Mouse (Mus musculus) neural tube, embryonic 10.5 days (tissue): ENCODE data around the gene Snx29.
A peak's percentile ranks its signal among the peaks of the same experiment; 100 is the strongest.
"Not testable (repeated sequence)": the region's sequence is repeated elsewhere in the genome, so short reads cannot be mapped to it uniquely, and the experiment has no call there.

Source experiments
- DNase-seq: peaks from one replicate; pipeline ENCODE4 v3.0.0-alpha.2; 2017; ENCODE audit warnings: low spot score; ENCODE audit errors: extremely low spot score

Gene Snx29

DNA sequence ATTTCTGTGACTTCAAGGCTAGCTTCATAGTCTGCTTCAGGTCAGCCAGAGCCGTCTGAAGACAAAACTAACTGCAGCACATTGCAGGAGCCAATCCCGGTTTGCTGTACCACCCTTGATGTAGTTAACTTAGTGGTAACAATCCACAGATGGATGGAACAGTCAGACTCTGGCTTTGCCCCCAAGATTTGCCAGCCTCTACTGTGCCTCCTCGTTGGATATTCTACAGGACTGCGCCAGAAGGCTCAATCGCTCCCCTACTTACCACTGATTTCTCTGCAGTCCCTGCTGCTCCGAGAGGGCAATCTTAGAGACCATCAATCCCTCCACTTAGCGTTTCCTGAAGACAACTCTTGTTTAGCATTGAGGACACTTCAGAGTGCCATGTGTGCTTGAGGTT is 208.7 kb downstream of the Snx29 start:
- DNase-seq, result no peak

DNA sequence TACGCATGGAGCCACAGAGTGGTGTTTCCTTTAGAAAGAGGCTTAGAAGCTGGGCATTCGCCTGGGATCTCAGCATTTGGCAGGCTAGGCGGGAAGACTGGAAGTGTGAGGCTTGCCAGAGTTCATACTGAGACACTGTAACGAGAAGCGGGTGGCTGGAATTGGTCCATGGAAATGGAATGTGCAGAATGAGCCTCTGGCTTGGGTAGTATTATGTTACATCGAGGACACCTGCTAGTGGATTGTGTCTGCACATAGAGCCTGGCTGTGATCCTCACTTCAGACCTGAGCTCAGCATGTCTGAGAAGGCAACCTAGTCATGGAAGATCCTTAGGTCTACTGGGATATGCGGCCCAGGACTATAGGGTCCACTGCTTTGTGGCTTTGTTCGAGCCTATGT is 209.9 kb downstream of the Snx29 start:
- DNase-seq, result no peak

DNA sequence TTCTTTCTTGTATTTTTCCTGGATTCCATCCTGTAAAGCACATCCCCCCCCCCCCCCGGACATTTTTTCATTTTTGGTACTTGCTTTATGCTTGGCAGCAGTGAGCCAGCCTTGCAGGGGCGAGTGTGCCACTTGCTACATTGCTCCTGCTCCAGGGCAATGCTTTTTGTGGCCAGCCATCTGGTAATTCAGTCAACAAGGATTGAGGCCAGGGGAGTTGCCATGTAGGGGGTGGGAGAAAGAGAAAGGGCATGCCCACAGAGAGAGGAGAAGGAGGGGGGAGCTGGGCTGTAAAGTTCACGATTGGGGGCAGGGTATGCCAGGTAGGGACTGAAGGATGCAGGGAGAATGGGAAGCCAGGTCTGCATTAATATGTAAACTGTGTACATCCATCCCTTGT is 210.7 kb downstream of the Snx29 start:
- no peak for DNase-seq

DNA sequence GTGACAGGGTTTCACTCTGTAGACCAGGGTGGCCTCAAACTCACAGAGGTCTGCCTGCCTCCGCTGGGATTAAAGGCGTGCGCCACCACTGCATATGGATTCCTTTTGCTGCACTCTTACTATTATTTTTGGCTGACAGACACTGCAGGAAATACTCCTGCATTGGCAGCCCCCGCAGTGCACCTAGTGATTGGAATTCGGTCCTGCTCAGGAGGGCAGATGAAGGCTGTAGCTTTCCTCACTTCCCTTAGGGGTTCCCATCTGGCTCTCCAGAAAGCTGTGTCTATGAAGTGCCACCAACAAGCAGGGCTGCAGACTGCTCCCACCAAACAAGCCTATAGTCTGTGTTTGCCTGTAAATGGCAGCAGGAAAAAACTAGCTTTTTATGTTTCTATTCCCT is 215.0 kb downstream of the Snx29 start:
- no peak for DNase-seq

DNA sequence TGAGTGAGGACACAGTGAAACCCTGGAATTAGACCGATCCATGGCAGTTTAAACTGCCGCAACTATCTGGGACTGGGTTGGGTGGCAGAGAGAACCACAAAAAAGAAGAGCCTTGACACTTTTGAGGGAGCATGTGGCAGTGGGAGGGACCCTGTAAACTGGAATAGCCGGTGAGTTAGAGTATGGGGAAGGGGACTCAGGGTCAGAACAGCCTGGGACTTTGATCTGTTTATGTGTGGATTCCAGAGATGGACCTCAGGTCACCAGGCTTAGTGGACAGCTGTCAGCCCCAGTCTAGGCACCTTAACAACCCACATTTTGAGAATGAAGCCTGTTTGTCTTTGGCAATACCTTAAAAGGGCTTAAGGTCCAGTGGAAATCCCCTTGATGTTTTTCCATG is 215.5 kb downstream of the Snx29 start:
- no peak for DNase-seq

DNA sequence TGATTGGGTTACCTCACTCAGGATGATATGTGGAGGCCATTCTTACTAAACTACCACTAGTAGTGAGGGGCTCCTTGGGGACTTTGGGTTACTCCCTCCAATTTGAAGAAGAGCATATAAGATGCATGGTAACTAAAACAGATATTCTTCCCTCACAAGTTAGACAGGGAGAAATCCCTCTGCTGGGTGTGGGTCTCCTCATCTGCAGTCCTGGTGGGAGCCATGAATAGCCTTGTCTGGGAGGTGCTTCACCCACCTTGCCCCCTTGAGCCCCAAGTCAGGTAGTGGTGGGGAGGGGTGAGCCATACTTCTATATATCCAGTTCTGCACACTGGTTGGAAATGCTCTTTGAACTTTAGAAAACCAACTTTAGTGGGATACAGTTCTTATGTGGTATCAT is 218.3 kb downstream of the Snx29 start:
- no peak for DNase-seq

DNA sequence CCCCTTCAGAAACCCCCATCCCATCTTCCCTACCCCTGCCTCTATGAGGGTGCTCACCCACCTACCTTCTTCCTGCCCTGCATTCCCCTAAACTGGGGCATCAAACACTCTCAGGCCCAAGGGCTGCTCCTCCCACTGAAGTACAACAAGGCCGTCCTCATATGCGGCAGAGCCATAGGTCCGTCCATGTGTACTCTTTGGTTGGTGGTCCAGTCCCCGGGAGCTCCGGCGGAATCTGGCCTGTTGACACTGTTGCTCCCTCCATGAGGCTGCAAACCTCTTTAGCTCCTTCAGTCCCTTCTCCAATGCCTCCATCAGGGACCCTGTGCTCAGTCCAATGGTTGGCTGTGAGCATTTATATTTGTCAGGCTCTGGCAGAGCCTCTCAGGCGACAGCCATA is 219.1 kb downstream of the Snx29 start:
- no peak for DNase-seq

DNA sequence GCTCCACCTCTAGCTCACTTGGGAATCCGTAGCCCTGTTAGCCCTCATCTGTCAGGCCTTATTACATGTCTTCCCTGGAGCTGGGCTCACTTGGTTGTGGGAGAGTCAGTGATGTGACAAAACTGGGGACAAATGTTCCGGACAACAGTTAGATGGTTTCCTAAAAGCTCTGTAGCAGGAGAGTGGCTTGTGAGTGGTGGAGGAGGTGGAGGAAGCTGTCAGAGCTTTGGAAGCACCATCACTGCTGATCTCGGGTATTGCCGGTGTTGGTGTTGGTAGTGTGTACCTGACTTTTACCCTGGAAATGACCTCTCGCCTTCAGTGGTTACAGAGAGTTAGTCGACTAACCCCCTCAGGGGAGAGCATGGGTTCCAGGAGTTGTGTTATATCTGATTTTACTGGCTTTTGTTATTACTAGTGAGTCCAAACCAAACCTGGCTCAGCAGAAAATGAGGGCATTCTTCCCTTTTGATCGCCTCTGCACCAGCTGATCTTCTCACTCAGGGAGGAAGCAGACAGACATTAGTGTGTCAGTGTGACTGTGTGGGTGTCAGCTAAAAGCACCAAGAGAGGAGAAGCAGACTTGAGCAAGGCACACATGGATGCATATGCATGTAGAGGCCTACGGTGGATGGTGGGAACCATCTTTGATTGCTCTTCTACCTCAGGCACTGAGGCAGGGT is 227.5 kb downstream of the Snx29 start:
- DNase-seq, result no peak

DNA sequence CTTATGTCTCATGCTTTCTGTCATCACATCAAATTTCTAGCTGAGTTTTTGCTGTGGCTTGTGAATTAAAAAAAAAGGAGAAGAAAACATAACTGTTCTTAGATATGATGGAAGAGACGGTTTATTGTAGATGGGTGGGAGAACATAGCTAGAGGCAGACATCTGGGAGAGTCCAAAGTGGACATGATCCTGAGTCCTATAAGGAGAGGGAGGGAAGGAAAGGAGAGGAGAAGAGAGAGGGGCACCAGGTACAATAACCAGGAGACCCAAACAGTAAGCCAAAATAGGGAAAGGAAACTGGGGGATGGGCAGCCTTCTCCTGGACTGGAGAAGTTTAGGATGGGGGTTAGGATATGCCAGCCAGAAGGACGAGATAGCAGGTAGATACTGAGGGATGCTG is 239.0 kb downstream of the Snx29 start:
- DNase-seq, result no peak

DNA sequence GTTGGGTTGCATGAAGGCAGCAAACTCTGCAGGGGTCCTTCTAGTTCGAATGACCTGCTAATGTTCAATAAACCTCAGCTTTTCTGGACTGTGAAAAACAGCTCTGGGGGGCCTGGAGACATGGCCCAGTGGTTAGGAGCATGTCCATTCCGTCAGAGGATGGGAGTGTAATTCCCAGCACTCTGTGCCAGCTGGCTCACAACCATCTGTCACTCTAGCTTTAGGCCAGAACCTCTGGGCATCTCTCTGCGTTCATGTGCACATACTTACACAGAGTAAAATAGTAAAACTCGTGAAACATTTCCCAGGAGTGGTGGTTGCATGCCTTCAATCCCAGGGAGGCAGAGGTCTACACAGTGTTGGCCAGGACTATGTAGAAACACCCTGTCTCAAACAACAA is 241.1 kb downstream of the Snx29 start:
- DNase-seq, result no peak

DNA sequence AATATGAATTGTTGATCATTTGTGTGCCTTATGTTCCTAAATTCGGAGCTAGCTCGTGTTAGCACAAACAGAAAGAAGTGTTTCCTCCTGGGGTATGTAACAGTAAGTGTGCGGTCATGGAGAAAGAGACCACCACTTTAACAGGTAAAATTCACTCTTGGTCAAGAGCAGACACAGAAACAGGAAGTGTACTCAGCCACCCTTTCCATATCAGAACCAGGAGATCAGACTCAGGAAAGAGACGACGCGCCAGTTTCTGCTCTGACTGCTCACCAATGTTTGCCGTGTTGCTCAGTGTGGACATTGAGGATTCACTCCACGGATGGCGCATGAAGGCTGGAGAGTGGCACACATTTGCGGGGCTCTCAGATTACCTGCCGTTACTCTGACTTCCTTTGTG is 242.4 kb downstream of the Snx29 start:
- no peak for DNase-seq

DNA sequence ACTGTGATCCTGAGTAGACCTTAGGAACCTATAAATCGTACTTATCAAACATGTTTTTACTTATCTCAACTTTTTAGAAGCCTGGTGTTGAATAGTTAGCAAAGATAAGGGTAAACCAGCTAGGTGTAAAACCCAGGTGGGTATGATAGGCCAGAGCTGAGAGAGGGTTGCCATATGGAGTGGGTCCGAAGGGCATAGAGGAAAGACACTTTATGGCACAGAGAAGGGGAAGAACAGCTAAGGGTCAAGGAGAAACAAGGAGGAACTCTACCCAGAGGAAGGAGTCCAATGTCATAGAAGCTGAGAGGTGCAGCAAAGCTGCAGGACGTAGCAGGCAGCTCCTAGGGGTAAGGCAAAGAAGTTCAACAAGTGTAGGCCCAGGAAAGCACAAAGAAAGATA is 244.9 kb downstream of the Snx29 start:
- no peak for DNase-seq

DNA sequence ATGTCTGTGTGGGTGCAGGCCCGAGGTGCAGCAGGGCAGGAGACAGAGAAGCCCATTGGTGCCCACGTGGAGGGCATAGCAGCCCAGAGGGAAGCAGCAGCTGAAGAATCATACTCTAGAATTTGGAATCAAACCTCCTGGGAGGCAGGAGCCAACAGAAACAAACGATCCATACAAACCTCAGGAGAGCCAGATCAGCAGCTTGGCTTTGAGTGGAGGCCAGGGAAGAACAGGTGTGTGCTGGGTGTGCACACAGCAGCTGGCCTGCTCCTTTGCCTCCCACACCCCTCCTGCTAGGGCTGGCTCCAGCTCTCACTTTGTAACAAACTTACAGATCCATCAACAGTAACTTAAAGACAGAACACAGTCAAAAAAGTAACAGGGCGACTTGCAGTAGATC is 245.4 kb downstream of the Snx29 start:
- DNase-seq, result no peak

DNA sequence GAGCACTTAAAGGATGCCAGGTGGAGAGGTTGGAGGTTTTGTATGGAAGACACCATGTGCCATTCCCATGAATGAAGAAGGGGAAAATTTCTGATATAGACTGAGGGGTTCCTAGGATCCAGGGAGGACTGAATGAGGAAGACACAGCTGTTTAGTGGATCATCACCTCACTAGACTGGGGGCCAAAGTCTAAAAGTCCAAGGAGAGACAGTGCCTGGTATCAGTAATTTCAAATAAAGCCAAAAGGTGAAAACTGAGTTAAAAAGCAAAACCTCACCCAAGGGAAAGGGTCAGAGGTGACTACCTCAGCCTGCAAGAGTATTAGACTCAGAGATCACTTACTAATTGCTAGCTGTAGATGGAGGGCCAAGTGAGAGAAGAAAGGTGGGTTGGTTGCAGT is 245.9 kb downstream of the Snx29 start:
- DNase-seq, result no peak

DNA sequence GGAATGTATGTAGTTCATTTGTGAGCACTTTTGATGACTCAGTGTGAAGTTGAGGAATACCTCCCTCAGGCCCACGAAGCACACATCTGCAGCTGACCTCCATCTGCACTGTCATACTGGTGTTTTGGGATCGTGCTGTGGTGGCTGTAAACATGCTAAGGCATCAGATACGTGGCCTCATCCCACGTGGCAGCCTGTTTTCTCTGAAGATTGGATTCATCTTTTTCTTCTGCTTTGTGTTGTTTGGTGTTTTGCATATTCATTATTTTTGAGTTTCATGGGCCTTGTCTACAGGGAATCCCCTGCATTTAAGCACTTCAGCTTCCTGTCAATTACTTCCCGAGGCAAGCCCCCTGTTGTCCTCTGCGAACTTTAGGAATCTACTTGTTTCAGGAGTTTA is 246.4 kb downstream of the Snx29 start:
- no peak for DNase-seq

DNA sequence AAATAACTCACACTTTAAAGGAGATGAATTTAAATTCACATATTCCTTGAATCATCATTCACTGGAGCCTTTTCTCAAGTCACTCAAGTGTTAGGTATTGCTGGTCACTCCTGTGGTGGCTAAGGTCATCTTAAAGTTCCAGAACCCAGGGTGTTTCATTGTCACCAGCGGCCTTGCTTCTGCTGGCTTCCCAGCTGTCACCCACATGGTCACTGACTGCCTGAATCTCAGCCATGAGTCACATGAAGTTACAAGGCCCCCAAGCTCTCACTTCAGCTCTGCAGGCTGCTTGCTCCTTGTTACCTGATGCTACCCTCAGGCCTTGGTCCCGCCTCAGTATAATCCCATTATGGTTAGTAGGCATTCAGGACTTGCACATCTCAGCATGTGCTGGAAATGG is 247.4 kb downstream of the Snx29 start:
- DNase-seq, result no peak

DNA sequence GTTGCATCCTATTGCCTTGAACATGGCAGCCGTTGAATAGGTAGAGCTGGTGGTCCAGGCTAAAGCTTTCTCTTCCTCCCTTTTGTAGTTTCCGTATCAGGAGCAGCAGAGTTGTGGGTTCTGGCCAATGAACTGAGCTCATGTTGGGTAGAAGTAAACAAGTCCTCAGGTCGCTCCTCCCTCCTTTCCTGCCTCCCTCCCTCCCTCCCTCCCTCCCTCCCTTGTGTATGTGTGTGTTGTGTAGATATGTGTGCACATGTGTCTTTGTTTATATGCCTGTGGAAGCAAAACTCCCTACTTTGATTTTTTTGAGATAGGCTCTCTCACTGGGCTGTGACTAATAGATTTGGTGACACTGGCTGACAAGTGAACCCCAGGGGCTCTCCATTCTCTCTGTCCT is 251.8 kb downstream of the Snx29 start:
- no peak for DNase-seq

DNA sequence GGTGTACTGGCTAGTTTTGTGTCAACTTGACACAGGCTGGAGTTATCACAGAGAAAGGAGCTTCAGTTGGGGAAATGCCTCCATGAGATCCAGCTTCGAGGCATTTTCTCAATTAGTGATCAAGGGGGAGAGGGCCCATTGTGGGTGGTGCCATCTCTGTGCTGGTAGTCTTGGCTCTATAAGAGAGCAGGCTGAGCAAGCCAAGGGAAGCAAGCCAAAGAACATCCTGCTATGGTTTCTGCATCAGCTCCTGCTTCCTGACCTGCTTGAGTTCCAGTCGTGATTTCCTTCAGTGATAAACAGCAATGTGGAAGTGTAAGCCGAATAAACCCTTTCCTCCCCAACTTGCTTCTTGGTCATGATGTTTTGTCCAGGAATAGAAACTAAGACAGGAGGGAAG is 253.0 kb downstream of the Snx29 start:
- not testable (repeated sequence) for DNase-seq

DNA sequence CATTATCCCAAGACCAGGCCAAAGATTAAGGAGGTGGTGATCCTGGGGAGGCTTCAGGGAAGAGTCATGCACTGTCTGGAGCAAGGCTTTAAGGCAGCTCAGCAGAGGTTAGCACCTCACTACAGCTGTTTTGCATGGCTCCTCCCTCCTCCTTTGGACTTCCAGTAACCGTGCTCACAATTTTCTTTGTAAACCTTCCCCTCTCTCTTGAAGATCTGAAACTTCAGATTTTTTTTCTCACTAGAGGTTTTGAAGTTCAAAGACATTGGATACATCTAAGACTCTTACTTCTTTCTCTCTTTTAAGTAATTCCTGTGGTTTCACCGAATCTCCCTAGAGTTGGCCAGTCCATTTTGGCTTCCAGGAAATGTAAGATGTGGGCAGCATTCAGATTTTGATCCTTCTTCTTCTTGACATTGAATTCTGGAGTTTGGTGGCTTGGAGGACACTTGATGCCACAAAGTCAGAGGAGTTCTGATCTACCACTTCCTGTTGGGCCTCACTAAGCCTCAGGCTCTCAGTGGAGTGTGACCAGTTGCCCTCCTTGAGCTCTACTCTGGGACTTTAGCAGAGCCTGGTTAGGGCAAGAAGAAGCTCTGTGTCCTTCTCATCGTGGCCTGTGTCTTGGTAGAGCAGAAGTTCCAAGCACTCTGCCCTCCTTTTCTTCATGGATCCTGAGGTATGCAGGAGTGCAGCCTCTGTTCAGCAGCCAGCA is 255.0 kb downstream of the Snx29 start:
- no peak for DNase-seq

DNA sequence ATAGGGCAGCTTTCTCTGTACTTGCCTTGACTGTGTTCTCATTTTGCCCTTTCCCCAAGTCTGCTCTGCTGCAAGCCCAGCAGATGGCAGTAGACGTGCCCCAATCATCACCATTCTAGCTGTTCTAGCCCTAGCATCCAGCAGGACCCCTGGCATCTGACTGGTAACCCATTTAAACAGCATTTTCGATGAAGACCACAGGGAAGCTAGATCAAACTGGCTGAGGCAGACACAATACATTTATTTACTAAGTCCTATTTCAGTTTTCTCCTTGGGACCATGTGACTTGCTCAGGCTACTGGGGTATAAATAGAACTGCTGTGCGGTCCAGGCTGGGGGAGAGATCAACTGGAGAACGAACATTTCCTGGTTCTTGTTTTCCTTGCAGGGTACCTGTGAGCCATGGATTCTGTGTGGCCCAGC is 257.0 kb downstream of the Snx29 start:
- DNase-seq, result peak; percentile 20

DNA sequence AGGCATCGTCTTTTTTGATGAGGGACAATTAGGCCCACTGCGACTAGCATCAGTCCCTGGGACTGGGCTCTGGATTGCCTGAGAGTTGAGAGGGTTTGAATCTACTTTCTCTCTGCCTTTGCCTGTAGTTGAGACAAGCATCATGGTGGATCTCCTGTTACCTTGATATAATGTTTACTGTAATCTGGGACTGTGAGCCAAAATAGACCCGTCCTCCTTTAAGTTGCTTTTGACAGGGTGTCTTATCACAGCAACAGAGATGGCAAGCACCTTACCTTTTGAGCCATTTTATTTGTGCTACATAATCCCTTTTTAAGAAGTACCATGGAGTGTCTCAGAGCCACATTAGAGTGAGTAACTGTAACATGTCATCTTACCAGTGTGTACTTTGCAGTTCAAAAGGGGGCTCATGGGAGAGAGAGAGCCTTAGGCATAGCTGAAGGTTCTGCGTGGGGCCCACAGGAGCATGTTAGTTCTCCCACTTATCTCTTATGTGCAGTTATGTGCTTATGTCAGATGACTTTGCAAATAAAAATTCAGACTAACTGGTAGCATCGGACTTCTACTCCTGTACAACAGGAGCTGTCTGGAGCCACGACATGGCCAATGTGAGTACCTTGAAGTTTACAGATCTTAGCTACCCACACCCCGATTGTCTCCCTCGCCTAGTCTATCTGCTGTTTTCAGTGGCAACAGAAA is 261.4 kb downstream of the Snx29 start:
- DNase-seq, result no peak

DNA sequence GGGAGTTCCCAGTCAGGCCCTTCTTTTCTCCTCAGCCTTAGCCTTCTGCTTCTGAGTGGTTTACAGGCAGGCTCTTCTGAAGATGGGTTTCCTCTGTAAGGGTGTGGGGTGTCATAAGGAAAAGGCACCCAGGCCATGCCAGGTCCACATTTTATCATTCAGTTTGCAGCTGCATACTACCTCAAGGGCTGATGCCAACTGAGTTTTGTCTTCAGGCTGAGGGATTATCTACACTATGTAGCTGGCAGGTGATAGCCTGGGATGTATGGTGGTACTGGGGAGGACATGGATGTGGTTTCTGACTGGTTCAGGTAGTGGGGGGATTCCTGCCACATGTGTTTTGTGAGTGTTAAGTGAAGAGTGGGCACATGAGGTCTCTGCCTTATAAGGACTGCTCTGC is 266.0 kb downstream of the Snx29 start:
- DNase-seq, result no peak

DNA sequence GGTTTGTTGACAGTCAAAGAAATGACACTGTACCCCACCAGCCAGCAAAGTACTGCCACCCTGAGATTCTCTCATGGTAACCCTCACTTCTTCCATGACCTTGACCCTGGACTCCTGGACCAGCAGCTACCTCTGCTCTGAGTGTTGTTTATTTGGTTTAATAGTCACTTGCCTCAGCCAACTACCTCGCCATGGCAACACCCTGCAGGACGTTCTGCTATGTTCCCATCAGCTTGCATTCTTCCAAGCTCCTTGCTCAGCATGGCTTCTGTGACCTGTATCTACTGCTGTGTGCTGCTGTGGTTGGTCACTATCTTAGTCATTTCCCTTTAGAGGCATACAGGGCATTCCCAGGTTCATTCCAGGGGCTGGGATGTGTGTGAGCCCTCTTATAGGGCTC is 266.6 kb downstream of the Snx29 start:
- no peak for DNase-seq
